Mouse (Mus musculus) neural tube, postnatal 0 days (tissue): ENCODE data around the gene Itgb5. TPM values are rescaled to one million over a fixed set of nuclear protein-coding genes. Genes with fewer than 3 reads are reported as not detected.

Experiments used
- polyA plus RNA-seq: library from polyadenylated mRNA; unstranded; fragments of >200 nt; fragmentation: Nextera tagmentation; extraction: Ambion mirVana; gene quantifications from 2 replicates; pipeline ENCODE4 v1.2.1, GENCODE M21; 2015

Gene Itgb5
- polyA plus RNA-seq = 20.9 and 22.4 TPM in 2 replicates

DNA sequence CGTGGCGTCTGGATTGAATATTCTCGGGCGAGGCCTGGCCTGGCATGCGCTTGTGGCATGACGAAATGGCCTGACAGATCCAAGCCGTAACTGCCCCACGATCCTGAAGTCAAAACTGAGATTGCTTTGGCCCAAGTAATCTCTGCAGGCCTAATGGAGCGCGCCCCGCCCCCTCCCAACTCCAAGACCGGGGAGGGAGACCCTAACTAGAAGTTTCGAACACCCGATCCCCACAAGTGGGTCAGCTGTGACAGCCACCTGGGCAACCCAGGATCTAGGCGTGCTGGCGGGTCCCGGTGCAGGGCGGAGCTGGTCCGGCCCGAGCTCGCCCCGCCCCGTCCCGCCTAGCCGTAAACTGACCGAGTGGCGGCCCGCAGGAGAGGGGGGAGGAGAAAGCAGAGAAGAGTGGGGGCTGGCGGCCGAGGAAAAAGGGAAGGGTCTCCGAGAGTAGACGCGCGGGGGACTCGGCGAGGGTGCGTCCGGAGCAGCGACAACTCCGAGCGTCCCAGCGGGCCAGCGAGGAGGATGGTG, at the start of gene Itgb5:
Gene Itgb5, plus strand, starts transcription at position 365 of the 531 bp plus-strand sequence.

DNA sequence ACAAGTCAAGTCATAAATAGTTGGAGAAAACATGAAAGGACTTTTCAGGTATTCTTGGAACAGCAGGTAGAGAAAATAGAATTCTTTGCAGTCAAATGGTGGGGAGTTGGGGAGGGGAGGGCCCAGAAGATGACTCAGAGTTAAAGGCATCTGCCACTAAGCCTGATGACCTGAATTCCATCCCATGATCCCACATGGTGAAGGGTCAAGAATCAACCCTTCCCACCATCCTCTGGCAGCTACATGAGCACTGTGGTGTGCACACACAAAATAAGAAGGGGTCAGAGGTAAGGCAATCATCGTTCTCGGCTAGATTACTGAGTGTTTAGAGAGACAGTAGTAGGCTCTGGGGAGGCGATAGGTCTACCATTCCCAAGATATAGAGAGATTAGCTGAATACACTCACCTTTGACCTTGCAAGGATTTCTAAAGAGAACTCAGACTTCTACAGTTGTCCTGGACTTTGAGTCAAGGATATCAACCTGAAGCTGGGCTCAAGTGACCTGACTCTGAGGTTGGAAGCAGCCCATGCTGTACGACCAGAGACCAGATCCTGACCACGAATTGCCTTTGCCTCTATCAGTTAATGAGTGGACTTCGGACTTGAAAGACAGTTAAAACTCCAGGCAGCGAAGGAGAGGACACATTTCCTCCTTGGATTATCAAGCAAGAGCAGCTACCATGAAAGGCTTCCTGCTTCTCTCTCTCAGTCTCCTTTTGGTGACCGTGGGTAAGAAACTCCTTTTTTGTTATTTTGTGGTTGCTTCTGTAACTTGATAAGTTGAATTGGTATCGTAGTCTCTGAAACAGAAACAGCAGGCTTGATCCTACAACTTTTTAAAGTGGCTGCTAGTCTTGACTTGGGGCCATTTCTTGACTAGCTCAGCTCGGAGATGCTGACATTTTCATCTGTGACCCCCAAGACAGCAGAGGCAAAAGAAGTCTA, 35.3 kb upstream of the Itgb5 start, which contains the start of gene Muc13:
Gene Muc13, plus strand, starts transcription at position 192 of the 946 bp plus-strand sequence.

DNA sequence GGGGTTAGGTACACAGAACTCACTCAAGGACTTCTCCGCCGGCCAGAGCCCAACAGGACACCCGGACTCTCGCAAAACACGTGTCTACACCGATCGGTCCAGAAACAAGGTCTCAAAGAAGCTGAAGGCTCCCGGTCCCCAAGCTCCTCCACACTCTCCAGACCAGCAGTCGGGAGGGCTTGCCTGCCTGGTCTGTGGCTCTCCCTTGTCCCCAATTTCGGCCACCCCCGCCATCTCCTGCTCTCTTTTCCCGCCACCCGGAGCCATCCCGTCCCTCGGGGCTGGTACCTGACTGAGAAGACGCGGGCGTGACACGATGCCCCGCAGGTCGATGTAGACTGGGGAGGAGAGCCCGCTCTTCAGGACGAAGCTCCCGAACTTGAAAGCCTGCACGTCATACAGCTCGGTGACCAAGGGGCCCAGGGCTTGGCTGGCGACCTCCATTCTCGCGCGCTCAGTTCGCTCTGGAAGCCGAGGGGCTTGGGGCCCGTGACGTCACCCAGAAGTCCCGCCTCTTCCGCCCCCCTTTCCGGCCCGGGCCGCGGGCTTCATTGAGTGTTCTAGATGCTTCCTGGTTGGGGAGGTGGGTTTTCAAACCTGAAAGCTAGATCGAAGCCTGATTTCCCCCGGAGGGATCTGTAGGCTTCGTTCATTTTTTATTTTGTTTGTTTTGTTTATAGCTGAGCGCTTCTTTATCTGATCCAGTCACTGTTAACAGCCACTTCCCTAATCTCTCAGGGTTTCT, 137.2 kb downstream of the Itgb5 start, which contains the start of gene Umps:
Gene Umps, minus strand, starts transcription at position 501 of the 745 bp plus-strand sequence.

Other genes with a start within 250 kb of the Itgb5 start
- gene Heg1, start 145.3 kb upstream of the Itgb5 start, polyA plus RNA-seq = 5.9 and 6.1 TPM in 2 replicates
- gene Muc13, start 35.6 kb upstream of the Itgb5 start, polyA plus RNA-seq = not detected in 2 replicates
- gene Umps, start 137.4 kb downstream of the Itgb5 start, polyA plus RNA-seq = 17.5 and 18.7 TPM in 2 replicates